Mouse (Mus musculus) kidney, postnatal 0 days (tissue): Measurements from ENCODE around the gene Anks6. TPM values are rescaled to one million over a fixed set of nuclear protein-coding genes. Genes with fewer than 3 reads are reported as not detected.
A peak's percentile ranks its signal among the peaks of the same experiment; 100 is the strongest.

ENCODE experiments used
- ATAC-seq: fragments of 200-750 bp; cut with Nextera tagmentation; replicated peaks from 2 replicates; pipeline ENCODE4 v1.8.0; 2017; ENCODE audit warnings: low read depth, moderate number of reproducible peaks, moderate TSS enrichment, moderate library complexity; ENCODE audit not compliant: low FRiP score
- DNase-seq: peaks from one replicate; pipeline ENCODE4 v3.0.0-alpha.2; 2016; ENCODE audit warnings: low spot score
- H3K27ac ChIP-seq: fragments of 300-500 bp; sonication (generic); 2 replicates; pipeline ENCODE4 v1.5.1; 2014; ENCODE audit warnings: mild to moderate bottlenecking
- H3K27me3 ChIP-seq: fragments of 300-500 bp; sonication (generic); 2 replicates; pipeline ENCODE4 v1.6.1; 2014; ENCODE audit warnings: low read length, mixed read lengths; ENCODE audit not compliant: insufficient read depth
- H3K36me3 ChIP-seq: fragments of 300-500 bp; sonication (generic); 2 replicates; pipeline ENCODE4 v1.6.1; 2014; ENCODE audit warnings: low read length, mixed read lengths; ENCODE audit not compliant: insufficient read depth
- H3K4me1 ChIP-seq: fragments of 300-500 bp; sonication (generic); replicated peaks from 2 replicates; pipeline ENCODE4 v1.6.1; 2014; ENCODE audit warnings: antibody characterized with exemption, low read length, mixed read lengths; ENCODE audit not compliant: insufficient read depth
- H3K4me2 ChIP-seq: fragments of 300-500 bp; sonication (generic); 2 replicates; pipeline ENCODE4 v1.6.1; 2014; ENCODE audit warnings: mild to moderate bottlenecking, low read length, moderate library complexity, mixed read lengths
- H3K4me3 ChIP-seq: fragments of 300-500 bp; sonication (generic); replicated peaks from 2 replicates; pipeline ENCODE4 v1.5.1; 2014; ENCODE audit warnings: low read depth, low read length
- H3K9ac ChIP-seq: fragments of 300-500 bp; sonication (generic); 2 replicates; pipeline ENCODE4 v1.6.1; 2014; ENCODE audit warnings: low read depth, low read length
- H3K9me3 ChIP-seq: fragments of 300-500 bp; sonication (generic); replicated peaks from 2 replicates; pipeline ENCODE4 v1.6.1; 2016; ENCODE audit warnings: low read length, inconsistent platforms, mixed read lengths
- CTCF ChIP-seq: IDR thresholded peaks from 2 replicates; pipeline ENCODE4 v1.5.1; 2016; ENCODE audit warnings: antibody characterized with exemption, low read depth, mild to moderate bottlenecking, moderate library complexity
- WGBS: fragments of 180-500 bp; shearing (Covaris S2); extraction: QIAGEN DNeasy Blood & Tissue Kit; methylation state at CpG from one replicate; pipeline ENCODE4 v1.1.7; 2014; 5-methylcytosine and 5-hydroxymethylcytosine counted together
- polyA plus RNA-seq: library from polyadenylated mRNA; unstranded; fragments of >200 nt; fragmentation: Nextera tagmentation; extraction: Ambion mirVana; gene quantifications from 2 replicates; pipeline ENCODE4 v1.2.1, GENCODE M21; 2015

Anks6 gene
- polyA plus RNA-seq, 1 experiment from 2014 or later = 6.4 TPM

GRCm38 (mm10) chr4:47049216-47049615 lies 8.0 kb downstream of the Anks6 start:
- Histone ChIP-seq H3K27ac (peak overlapping the region; percentile 25; the same call in 1 of the 2 replicates), H3K9me3 (no peaks in the 10 kb centered on the region), H3K36me3 (0 out of 2 replicates have a peak, but pooled peaks cover 2% of the 10 kb centered on the region), H3K4me2 (no peak overlapping the region), H3K9ac (no peak overlapping the region), H3K4me1 (peaks cover 6% of the 10 kb centered on the region; the same call in 1 of the 2 replicates), H3K27me3 (no peaks in the 10 kb centered on the region), H3K4me3 (no peak overlapping the region)
- no peak for TF ChIP-seq CTCF
- 87% methylated on average over 16 of the region's 16 CpGs for WGBS
- DNase-seq (no peak), ATAC-seq (no peak)

GRCm38 (mm10) chr4:47047765-47048164 lies 9.5 kb downstream of the Anks6 start:
- ATAC-seq = no peak
- Histone ChIP-seq H3K27me3 (no peaks in the 10 kb centered on the region), H3K9me3 (no peaks in the 10 kb centered on the region), H3K36me3 (0 out of 2 replicates have a peak, but pooled peaks cover 5% of the 10 kb centered on the region), H3K4me2 (no peak overlapping the region), H3K4me1 (peaks cover 6% of the 10 kb centered on the region; the same call in 1 of the 2 replicates), H3K9ac (no peak overlapping the region), H3K27ac (no peak overlapping the region), H3K4me3 (no peak overlapping the region)
- TF ChIP-seq CTCF = no peak
- WGBS = 50% methylated on average over 4 of the region's 4 CpGs
- no peak for DNase-seq

GRCm38 (mm10) chr4:47046974-47047373 lies 10.3 kb downstream of the Anks6 start:
- peak; percentile 70 for TF ChIP-seq CTCF
- H3K4me3 ChIP-seq = no peak overlapping the region
- H3K27ac ChIP-seq = no peak overlapping the region
- 0 out of 2 replicates have a peak, but pooled peaks cover 6% of the 10 kb centered on the region for H3K36me3 ChIP-seq
- H3K9ac ChIP-seq = no peak overlapping the region
- 87% methylated on average over 6 of the region's 6 CpGs for WGBS
- DNase-seq (peak; percentile 52), ATAC-seq (no peak)
- no peaks in the 10 kb centered on the region for H3K27me3 ChIP-seq
- peaks cover 6% of the 10 kb centered on the region; the same call in 1 of the 2 replicates for H3K4me1 ChIP-seq
- H3K9me3 ChIP-seq = no peaks in the 10 kb centered on the region
- H3K4me2 ChIP-seq = no peak overlapping the region

- Histone ChIP-seq H3K4me2 (no peak overlapping the region), H3K9ac (no peak overlapping the region), H3K9me3 (no peaks in the 10 kb centered on the region), H3K27ac (no peak overlapping the region), H3K27me3 (no peaks in the 10 kb centered on the region), H3K36me3 (peaks cover 14% of the 10 kb centered on the region), H3K4me3 (no peak overlapping the region), H3K4me1 (no peaks in the 10 kb centered on the region)
- 69% methylated on average over 9 of the region's 9 CpGs for WGBS
- no peak for DNase-seq
- TF ChIP-seq CTCF = no peak
- ATAC-seq = no peak
Observed at GRCm38 (mm10) chr4:47043866-47044265, 13.4 kb downstream of the Anks6 start.

DNA sequence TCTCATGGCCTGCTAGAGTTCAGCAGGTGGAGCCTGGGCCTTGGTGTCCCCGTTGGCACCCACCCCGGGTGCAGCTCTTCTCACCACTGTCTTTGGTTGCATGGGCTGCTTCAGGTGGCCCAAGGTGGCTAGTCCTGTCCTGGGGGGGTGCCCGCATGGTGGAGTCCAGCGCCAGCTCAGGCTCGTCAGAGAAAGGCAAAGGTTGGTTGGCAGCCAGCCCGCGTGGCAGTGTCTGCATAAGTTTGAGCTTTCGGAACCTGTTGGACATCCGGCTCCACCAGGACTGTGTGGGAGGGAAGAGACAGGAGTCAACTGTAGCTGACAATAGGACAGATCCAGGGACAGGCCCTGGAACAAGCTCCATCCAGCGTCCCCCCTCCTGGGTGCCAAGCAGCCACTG lies 17.6 kb downstream of the Anks6 start:
- Histone ChIP-seq H3K9ac (no peak overlapping the region), H3K4me3 (no peak overlapping the region), H3K4me2 (no peak overlapping the region), H3K27ac (no peak overlapping the region), H3K27me3 (no peaks in the 10 kb centered on the region), H3K9me3 (no peaks in the 10 kb centered on the region), H3K36me3 (peaks cover 23% of the 10 kb centered on the region), H3K4me1 (peaks cover 6% of the 10 kb centered on the region; the same call in 1 of the 2 replicates)
- DNase-seq = no peak
- no peak for ATAC-seq
- no peak for TF ChIP-seq CTCF
- WGBS = 91% methylated on average over 10 of the region's 10 CpGs

DNA sequence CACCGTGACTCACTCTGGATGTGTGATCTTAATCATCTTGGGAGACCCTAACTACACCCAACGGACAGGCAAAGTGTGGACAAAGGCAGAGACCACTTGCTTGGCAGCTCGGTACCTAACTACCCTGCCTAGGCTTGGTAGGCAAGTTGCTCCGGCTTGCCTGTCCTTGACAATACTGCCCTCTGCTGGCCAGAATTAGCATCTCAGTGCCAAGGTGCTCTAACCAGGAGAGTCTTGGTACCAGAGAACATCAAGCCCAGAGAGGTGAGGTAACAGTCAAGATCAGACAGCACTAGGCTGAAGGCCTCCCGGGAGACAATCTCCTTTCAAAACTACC lies 19.9 kb downstream of the Anks6 start:
- TF ChIP-seq CTCF = peak; percentile 98
- WGBS = 13% methylated on average over 5 of the region's 5 CpGs
- H3K27ac ChIP-seq = no peak overlapping the region
- peak; percentile 33; the same call in 1 of the 2 replicates for ATAC-seq
- H3K36me3 ChIP-seq = peaks cover 25% of the 10 kb centered on the region
- H3K4me3 ChIP-seq = no peak overlapping the region
- peaks cover 6% of the 10 kb centered on the region; the same call in 1 of the 2 replicates for H3K4me1 ChIP-seq
- no peak overlapping the region for H3K4me2 ChIP-seq
- H3K9me3 ChIP-seq = no peaks in the 10 kb centered on the region
- no peak overlapping the region for H3K9ac ChIP-seq
- DNase-seq = peak; percentile 83
- no peaks in the 10 kb centered on the region for H3K27me3 ChIP-seq
